Mouse (Mus musculus) E14TG2a.4 (cell line): Measurements from ENCODE around the gene Mrps36.
"Not testable (repeated sequence)": the region's sequence is repeated elsewhere in the genome, so short reads cannot be mapped to it uniquely, and the experiment has no call there.

Experiments used
- H3K27me3 ChIP-seq: 2 replicates; pipeline ENCODE4 v1.6.1; 2014; ENCODE audit warnings: low read length, control low read depth; ENCODE audit not compliant: insufficient read depth
- H3K36me3 ChIP-seq: 2 replicates; pipeline ENCODE4 v1.6.1; 2014; ENCODE audit warnings: low read length, control low read depth; ENCODE audit not compliant: insufficient read depth
- H3K4me1 ChIP-seq: replicated peaks from 2 replicates; pipeline ENCODE4 v1.6.1; 2014; ENCODE audit warnings: low read depth, low read length, control low read depth
- H3K4me3 ChIP-seq: replicated peaks from 2 replicates; pipeline ENCODE4 v1.5.1; 2014; ENCODE audit warnings: mild to moderate bottlenecking, low read length
- H3K9me3 ChIP-seq: 2 replicates; pipeline ENCODE4 v1.6.1; 2014; ENCODE audit warnings: low read length, control low read depth
- CTCF ChIP-seq: conservative IDR thresholded peaks from 2 replicates; pipeline ENCODE4 v1.5.1; 2014; ENCODE audit warnings: low read length
- NANOG ChIP-seq: IDR thresholded peaks from 2 replicates; pipeline ENCODE4 v1.6.1; 2014; ENCODE audit warnings: borderline replicate concordance, low read length, mixed read lengths
- POU5F1 ChIP-seq: IDR thresholded peaks from 2 replicates; pipeline ENCODE4 v1.6.1; 2014; ENCODE audit warnings: low read length, borderline replicate concordance

Mrps36 gene

DNA sequence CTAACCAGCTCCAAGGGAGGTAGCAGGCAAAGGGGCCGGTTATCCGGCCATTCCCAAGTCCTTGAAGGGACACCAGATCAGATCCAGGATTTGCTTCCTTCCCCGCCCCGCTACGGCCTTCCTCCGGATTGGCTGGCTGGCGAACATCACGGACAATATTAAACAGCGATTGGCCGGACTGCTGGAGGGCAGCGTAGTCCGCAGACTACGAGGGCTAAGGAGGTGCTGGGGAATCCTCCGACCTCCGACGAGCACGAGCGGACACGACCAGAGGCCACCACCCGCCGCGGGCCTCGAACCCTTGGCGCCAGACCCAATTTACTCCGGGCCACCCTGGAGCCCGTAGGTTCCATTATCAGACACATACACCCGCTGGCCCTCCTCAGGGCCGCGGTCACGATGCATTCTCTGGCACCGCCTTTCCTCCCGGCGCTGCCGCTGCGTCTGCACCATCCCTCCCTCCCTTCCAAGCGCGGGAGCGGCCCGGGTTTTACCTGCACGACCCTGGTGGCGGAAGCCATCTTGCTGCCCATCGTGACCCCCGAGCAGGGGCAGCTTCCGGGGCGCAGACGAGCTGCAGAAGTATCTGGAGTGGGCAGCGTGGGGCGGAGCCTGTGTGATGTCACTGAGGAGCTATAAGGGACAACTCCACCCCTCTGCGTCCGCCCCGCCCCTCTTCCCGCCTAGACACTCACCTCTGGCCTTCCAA lies at the start of gene Mrps36:
Gene Mrps36 (minus strand): TSS at position 624 of the 709 bp plus-strand sequence.
- peaks cover 37% of the 10 kb centered on the region for H3K4me1 ChIP-seq
- H3K36me3 ChIP-seq: peaks cover 3% of the 10 kb centered on the region; the same call in 1 of the 2 replicates
- no peaks in the 10 kb centered on the region for H3K27me3 ChIP-seq
- no peak for TF ChIP-seq NANOG
- TF ChIP-seq POU5F1: no peak
- no peak for TF ChIP-seq CTCF
- peak within 1 kb of the TSS; percentile 97 for H3K4me3 ChIP-seq
- no peaks in the 10 kb centered on the region for H3K9me3 ChIP-seq

DNA sequence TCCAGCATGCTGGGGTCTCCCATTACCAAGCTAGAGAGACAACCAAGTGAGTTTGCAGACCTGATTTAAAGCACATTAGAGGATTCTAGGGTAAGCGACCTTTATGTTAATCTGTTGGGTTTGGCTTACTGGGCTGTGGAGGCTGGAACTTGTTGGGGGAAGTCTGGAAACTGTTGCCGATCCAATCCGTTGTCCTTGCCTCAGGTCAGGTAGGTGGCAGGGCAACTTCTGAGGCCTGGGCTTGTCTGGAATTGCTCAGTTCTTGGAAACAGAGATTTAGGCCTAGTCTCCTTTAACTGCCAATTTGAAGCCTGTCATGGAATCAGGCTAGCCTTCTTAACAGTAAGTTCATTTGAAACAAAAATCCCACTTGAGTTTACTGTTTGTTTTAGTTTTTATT lies 44.6 kb upstream of the Mrps36 start:
- H3K27me3 ChIP-seq: no peaks in the 10 kb centered on the region

DNA sequence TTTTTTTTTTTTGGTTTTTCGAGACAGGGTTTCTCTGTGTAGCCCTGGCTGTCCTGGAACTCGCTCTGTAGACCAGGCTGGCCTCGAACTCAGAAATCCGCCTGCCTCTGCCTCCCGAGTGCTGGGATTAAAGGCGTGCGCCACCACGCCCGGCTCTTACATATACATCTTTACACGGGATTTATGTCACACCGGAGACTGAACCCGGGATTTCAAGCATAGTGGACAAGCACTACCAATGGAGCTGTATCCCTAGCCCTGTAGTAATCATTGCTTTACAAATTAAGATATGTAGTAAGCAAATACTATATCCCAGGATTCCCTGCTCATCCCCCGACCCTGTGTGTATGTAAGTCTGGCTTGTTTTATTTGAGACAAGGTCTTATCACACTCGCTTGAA lies 43.6 kb upstream of the Mrps36 start:
- H3K9me3 ChIP-seq, H3K27me3 ChIP-seq, H3K4me3 ChIP-seq: not testable (repeated sequence)
- Histone ChIP-seq H3K4me1 (peaks cover 50% of the 10 kb centered on the region), H3K36me3 (peaks cover 25% of the 10 kb centered on the region)

More for the DNA sequence above, 44.6 kb upstream of the Mrps36 start:
- peaks cover 39% of the 10 kb centered on the region for H3K4me1 ChIP-seq
- peaks cover 5% of the 10 kb centered on the region; the same call in 1 of the 2 replicates for H3K9me3 ChIP-seq
- H3K4me3 ChIP-seq: no peak overlapping the region
- TF ChIP-seq NANOG: no peak
- no peak for TF ChIP-seq POU5F1
- TF ChIP-seq CTCF: no peak
- peaks cover 15% of the 10 kb centered on the region for H3K36me3 ChIP-seq

DNA sequence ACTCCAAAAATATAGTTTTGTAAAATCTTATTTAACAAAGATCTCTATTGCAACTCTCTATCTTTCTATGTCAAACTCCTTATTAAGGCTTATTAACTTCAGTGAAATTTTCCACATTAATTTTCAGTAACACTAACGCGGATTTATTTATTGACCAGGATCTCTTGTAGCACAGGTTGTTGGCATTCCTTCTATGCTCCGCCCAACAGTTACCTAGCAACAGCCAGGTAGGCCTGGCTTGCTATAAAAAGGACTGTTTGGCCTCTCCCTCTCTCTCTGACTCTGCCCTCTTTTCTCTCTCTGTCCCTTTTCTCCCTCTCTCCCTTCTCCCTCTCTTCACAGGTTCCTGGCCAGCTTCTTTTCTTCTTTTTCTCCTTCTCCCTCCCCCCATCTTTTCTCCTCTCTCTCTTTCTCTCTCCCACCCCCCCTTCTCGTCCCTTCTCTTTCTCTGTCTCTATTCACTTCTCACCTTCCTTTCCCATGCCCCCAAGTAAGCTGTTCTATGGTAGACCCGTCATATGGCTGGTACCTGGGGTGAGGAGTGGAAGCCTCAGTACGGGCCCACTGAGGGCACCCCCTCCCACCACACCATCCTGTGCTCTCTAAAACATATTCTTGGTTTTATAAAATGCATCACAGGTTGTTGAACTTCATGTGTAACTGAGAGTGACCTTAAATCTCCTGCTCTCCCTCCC lies 43.0 kb upstream of the Mrps36 start:
- peaks cover 31% of the 10 kb centered on the region for H3K36me3 ChIP-seq

DNA sequence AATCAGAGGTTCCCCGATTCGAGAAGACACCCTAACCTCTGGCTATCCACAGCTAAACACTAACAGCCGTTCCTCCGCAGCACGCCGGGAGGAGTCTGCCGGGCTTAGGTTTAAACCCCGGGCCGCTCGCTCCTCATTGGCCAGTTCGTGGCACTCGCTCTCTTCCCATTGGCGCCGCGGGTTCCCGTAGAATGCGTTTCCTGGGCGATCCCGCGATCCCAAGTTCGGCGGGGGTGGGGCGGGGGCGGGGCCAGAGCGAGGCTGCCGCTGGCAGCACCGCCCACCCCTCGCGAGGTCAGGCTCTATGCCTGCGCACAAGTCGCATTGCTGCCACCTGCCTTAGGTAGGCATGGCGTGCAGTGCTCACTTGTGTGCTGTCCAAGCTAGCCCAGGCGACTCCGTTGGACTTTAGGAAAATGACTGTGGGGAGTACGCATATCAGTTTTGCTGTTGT lies 42.0 kb upstream of the Mrps36 start, which contains the start of gene Ccnb1:
Gene Ccnb1 (minus strand): TSS at position 157 of the 454 bp plus-strand sequence.
- Histone ChIP-seq H3K9me3 (no peaks in the 10 kb centered on the region), H3K36me3 (peaks cover 42% of the 10 kb centered on the region), H3K4me3 (peak within 1 kb of the TSS; percentile 100), H3K27me3 (no peaks in the 10 kb centered on the region), H3K4me1 (peaks cover 64% of the 10 kb centered on the region)
- TF ChIP-seq POU5F1: no peak
- TF ChIP-seq NANOG: no peak
- TF ChIP-seq CTCF: no peak

More for the DNA sequence above, 43.0 kb upstream of the Mrps36 start:
- Histone ChIP-seq H3K4me3 (no peak overlapping the region), H3K27me3 (no peaks in the 10 kb centered on the region), H3K9me3 (peaks cover 5% of the 10 kb centered on the region; the same call in 1 of the 2 replicates), H3K4me1 (peaks cover 56% of the 10 kb centered on the region)
- no peak for TF ChIP-seq POU5F1
- TF ChIP-seq NANOG: no peak
- no peak for TF ChIP-seq CTCF

DNA sequence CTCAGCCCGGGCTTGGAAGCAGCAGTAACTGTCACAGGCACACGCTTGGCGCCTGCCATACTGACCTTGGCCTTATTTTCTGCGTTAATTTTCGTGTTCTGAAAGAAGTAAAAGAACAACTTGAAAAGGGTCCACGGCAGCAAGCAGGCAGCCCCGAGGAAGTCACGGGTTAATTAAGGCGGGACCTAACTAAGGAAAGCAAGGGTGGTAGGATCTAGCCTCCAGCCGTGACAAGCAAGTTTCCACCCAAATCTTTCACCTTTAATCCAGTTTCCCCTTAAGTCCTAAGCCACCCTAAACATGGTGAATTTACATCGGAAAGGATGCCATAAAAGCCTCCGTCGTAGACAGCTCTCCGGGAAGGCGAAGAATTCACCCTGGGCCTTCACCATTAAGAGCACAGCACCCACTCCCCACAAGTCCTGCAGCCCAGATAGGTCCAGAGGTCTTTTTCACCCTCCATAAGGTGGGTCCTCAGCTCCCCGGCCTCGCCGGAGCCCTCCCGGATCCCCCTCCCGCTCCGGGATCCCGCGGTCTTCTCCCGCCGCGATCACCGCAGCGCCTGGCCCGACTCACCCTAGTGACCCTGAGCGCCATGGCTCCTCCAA lies 41.5 kb upstream of the Mrps36 start:
- H3K36me3 ChIP-seq: peaks cover 47% of the 10 kb centered on the region

DNA sequence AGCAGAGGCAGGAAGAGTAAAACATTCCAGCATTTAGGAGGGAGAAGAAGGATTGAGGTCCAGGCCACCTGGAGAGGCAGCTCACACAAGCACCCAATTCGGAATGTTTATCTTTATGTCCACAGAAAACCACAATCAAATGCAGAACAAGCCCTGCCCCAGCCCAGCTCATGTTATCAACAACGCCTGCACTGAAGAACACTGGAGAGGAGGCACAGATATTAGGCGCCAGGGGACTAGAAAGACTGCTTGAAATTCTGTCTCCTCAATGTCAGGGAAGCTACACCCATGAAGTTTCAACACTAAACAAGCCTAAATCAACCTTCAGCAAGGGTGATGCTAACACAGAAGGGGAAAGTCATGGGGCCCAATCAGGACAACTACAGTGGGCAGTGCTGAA lies 33.0 kb upstream of the Mrps36 start:
- no peak overlapping the region for H3K4me3 ChIP-seq
- no peaks in the 10 kb centered on the region for H3K27me3 ChIP-seq
- TF ChIP-seq POU5F1 (no peak), CTCF (no peak), NANOG (no peak)
- no peaks in the 10 kb centered on the region for H3K9me3 ChIP-seq
- H3K36me3 ChIP-seq: peaks cover 78% of the 10 kb centered on the region
- peaks cover 49% of the 10 kb centered on the region for H3K4me1 ChIP-seq

More for the DNA sequence above, 41.5 kb upstream of the Mrps36 start:
- H3K4me3 ChIP-seq: peak overlapping the region; percentile 100
- no peak for TF ChIP-seq POU5F1
- no peak for TF ChIP-seq NANOG
- no peak for TF ChIP-seq CTCF
- H3K9me3 ChIP-seq: no peaks in the 10 kb centered on the region
- H3K27me3 ChIP-seq: no peaks in the 10 kb centered on the region
- H3K4me1 ChIP-seq: peaks cover 64% of the 10 kb centered on the region

DNA sequence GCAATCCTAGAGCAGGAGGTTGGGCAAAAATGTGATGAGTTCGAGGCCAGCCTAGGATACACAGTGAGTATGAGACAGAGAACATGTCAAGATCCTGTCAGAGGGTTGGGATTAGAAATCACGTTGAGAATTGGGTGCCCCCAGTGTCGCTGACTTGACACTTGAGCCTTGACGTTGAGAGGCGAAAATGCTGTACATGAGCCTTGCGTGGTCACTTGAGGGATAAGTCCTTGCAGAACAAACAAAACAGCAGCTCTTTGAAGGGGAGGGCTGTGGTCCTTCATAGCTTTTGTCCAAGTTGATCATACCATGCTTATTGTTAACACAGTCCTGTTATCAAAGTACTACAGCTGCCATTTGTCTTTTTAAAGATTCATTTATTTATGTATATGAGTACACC lies 32.3 kb upstream of the Mrps36 start:
- H3K36me3 ChIP-seq: peaks cover 78% of the 10 kb centered on the region
- no peak overlapping the region for H3K4me3 ChIP-seq
- peaks cover 42% of the 10 kb centered on the region for H3K4me1 ChIP-seq
- H3K27me3 ChIP-seq: no peaks in the 10 kb centered on the region
- no peak for TF ChIP-seq NANOG
- TF ChIP-seq POU5F1: no peak
- no peak for TF ChIP-seq CTCF
- H3K9me3 ChIP-seq: no peaks in the 10 kb centered on the region
